Mouse (Mus musculus) heart, embryonic 13.5 days (tissue): ENCODE measurements around the gene Llgl2. TPM values are rescaled to one million over a fixed set of nuclear protein-coding genes. Genes with fewer than 3 reads are reported as not detected.

Experiments
- ATAC-seq: fragments of 200-750 bp; cut with Nextera tagmentation; 2 replicates; pipeline ENCODE4 v1.8.0; 2017; ENCODE audit warnings: moderate TSS enrichment; ENCODE audit not compliant: insufficient number of reproducible peaks, low FRiP score, low TSS enrichment; ENCODE audit errors: extremely low read depth
- H3K27ac ChIP-seq: fragments of 300-500 bp; sonication (generic); replicated peaks from 2 replicates; pipeline ENCODE4 v1.5.1; 2015; ENCODE audit warnings: moderate library complexity, mild to moderate bottlenecking, inconsistent platforms
- H3K27me3 ChIP-seq: fragments of 300-500 bp; sonication (generic); replicated peaks from 2 replicates; pipeline ENCODE4 v1.6.1; 2015; ENCODE audit warnings: mild to moderate bottlenecking, inconsistent platforms
- H3K36me3 ChIP-seq: fragments of 300-500 bp; sonication (generic); 2 replicates; pipeline ENCODE4 v1.6.1; 2015; ENCODE audit warnings: mild to moderate bottlenecking, inconsistent platforms
- H3K4me1 ChIP-seq: fragments of 300-500 bp; sonication (generic); 2 replicates; pipeline ENCODE4 v1.6.1; 2015; ENCODE audit warnings: inconsistent platforms
- H3K4me2 ChIP-seq: fragments of 300-500 bp; sonication (generic); 2 replicates; pipeline ENCODE4 v1.6.1; 2015; ENCODE audit warnings: inconsistent platforms, mild to moderate bottlenecking, moderate library complexity
- H3K4me3 ChIP-seq: fragments of 300-500 bp; sonication (generic); 2 replicates; pipeline ENCODE4 v1.5.1; 2015; ENCODE audit warnings: moderate library complexity, mild to moderate bottlenecking, inconsistent platforms
- H3K9ac ChIP-seq: fragments of 300-500 bp; sonication (generic); 2 replicates; pipeline ENCODE4 v1.6.1; 2015; ENCODE audit warnings: inconsistent platforms, mild to moderate bottlenecking, moderate library complexity
- H3K9me3 ChIP-seq: fragments of 300-500 bp; sonication (generic); 2 replicates; pipeline ENCODE4 v1.6.1; 2016; ENCODE audit warnings: inconsistent platforms
- WGBS: fragments of 180-500 bp; shearing (Covaris S2); methylation state at CpG from one replicate; pipeline ENCODE4 v1.1.7; 2015; ENCODE audit warnings: mixed read lengths; 5-methylcytosine and 5-hydroxymethylcytosine counted together
- polyA plus RNA-seq: library from polyadenylated mRNA; unstranded; fragments of >200 nt; fragmentation: Nextera tagmentation; extraction: Ambion mirVana; gene quantifications from 2 replicates; pipeline ENCODE4 v1.2.1, GENCODE M21; 2015

Llgl2 gene
- polyA plus RNA-seq, 1 experiment from 2014 or later = 18.9 TPM

- no peak for ATAC-seq
- Histone ChIP-seq H3K27me3 (no peaks in the 10 kb centered on the region), H3K27ac (no peak overlapping the region), H3K4me1 (no peaks in the 10 kb centered on the region), H3K4me3 (no peak overlapping the region), H3K9me3 (no peaks in the 10 kb centered on the region), H3K9ac (no peak overlapping the region), H3K4me2 (no peak overlapping the region), H3K36me3 (peaks cover 98% of the 10 kb centered on the region)
- 94% methylated on average over 16 of the region's 16 CpGs for WGBS
These were observed 31.9 kb upstream of the Llgl2 start for GRCm38 (mm10) chr11:115791919-115792318.

- ATAC-seq = no peak
- Histone ChIP-seq H3K4me2 (no peak overlapping the region), H3K4me3 (no peak overlapping the region), H3K36me3 (peaks cover 98% of the 10 kb centered on the region), H3K9me3 (no peaks in the 10 kb centered on the region), H3K27me3 (no peaks in the 10 kb centered on the region), H3K27ac (no peak overlapping the region), H3K4me1 (no peaks in the 10 kb centered on the region), H3K9ac (no peak overlapping the region)
- WGBS = 74% methylated on average over 14 of the region's 14 CpGs
These were observed 31.5 kb upstream of the Llgl2 start for GRCm38 (mm10) chr11:115792353-115792752.

GRCm38 (mm10) chr11:115796898-115797297, 27.0 kb upstream of the Llgl2 start:
- Histone ChIP-seq H3K4me3 (no peak overlapping the region), H3K36me3 (peaks cover 100% of the 10 kb centered on the region), H3K9ac (no peak overlapping the region), H3K27ac (peak overlapping the region; percentile 7; the same call in 1 of the 2 replicates), H3K27me3 (no peaks in the 10 kb centered on the region), H3K4me1 (no peaks in the 10 kb centered on the region), H3K9me3 (no peaks in the 10 kb centered on the region), H3K4me2 (no peak overlapping the region)
- 74% methylated on average over 15 of the region's 15 CpGs for WGBS
- no peak for ATAC-seq

- ATAC-seq = no peak
- Histone ChIP-seq H3K4me3 (no peak overlapping the region), H3K9ac (no peak overlapping the region), H3K9me3 (no peaks in the 10 kb centered on the region), H3K27ac (no peak overlapping the region), H3K27me3 (no peaks in the 10 kb centered on the region), H3K4me2 (no peak overlapping the region), H3K4me1 (no peaks in the 10 kb centered on the region), H3K36me3 (peaks cover 100% of the 10 kb centered on the region)
- WGBS = 74% methylated on average over 9 of the region's 9 CpGs
These were observed 26.2 kb upstream of the Llgl2 start for GRCm38 (mm10) chr11:115797665-115798064.

- WGBS = 87% methylated on average over 18 of the region's 18 CpGs
- no peak for ATAC-seq
- H3K36me3 ChIP-seq = peaks cover 98% of the 10 kb centered on the region
- H3K9ac ChIP-seq = no peak overlapping the region
- no peak overlapping the region for H3K4me2 ChIP-seq
- peaks cover 8% of the 10 kb centered on the region for H3K4me1 ChIP-seq
- H3K9me3 ChIP-seq = no peaks in the 10 kb centered on the region
- H3K27ac ChIP-seq = no peak overlapping the region
- H3K27me3 ChIP-seq = no peaks in the 10 kb centered on the region
- no peak overlapping the region for H3K4me3 ChIP-seq
These were observed 22.9 kb upstream of the Llgl2 start for GRCm38 (mm10) chr11:115800981-115801380.

GRCm38 (mm10) chr11:115803072-115803709, 20.7 kb upstream of the Llgl2 start:
- Histone ChIP-seq H3K9me3 (no peaks in the 10 kb centered on the region), H3K9ac (no peak overlapping the region), H3K27me3 (no peaks in the 10 kb centered on the region), H3K4me2 (no peak overlapping the region), H3K4me3 (no peak overlapping the region), H3K4me1 (peaks cover 30% of the 10 kb centered on the region), H3K27ac (no peak overlapping the region), H3K36me3 (peaks cover 98% of the 10 kb centered on the region)
- 85% methylated on average over 24 of the region's 24 CpGs for WGBS
- ATAC-seq = no peak

GRCm38 (mm10) chr11:115805005-115805404, 18.8 kb upstream of the Llgl2 start:
- Histone ChIP-seq H3K36me3 (peaks cover 85% of the 10 kb centered on the region), H3K27ac (no peak overlapping the region), H3K4me3 (no peak overlapping the region), H3K9me3 (no peaks in the 10 kb centered on the region), H3K4me2 (no peak overlapping the region), H3K27me3 (no peaks in the 10 kb centered on the region), H3K4me1 (peaks cover 48% of the 10 kb centered on the region), H3K9ac (no peak overlapping the region)
- WGBS = 86% methylated on average over 7 of the region's 7 CpGs
- ATAC-seq = no peak

GRCm38 (mm10) chr11:115806154-115806553, 17.7 kb upstream of the Llgl2 start:
- no peaks in the 10 kb centered on the region for H3K27me3 ChIP-seq
- no peak overlapping the region for H3K9ac ChIP-seq
- ATAC-seq = no peak
- no peak overlapping the region for H3K4me3 ChIP-seq
- H3K9me3 ChIP-seq = no peaks in the 10 kb centered on the region
- 89% methylated on average over 10 of the region's 10 CpGs for WGBS
- peaks cover 59% of the 10 kb centered on the region for H3K4me1 ChIP-seq
- H3K27ac ChIP-seq = no peak overlapping the region
- H3K4me2 ChIP-seq = no peak overlapping the region
- H3K36me3 ChIP-seq = peaks cover 82% of the 10 kb centered on the region

GRCm38 (mm10) chr11:115807306-115807705, 16.5 kb upstream of the Llgl2 start:
- Histone ChIP-seq H3K4me2 (no peak overlapping the region), H3K9ac (peak overlapping the region; percentile 97; the same call in 1 of the 2 replicates), H3K4me3 (no peak overlapping the region), H3K27me3 (no peaks in the 10 kb centered on the region), H3K4me1 (peaks cover 71% of the 10 kb centered on the region), H3K36me3 (peaks cover 80% of the 10 kb centered on the region), H3K27ac (peak overlapping the region; percentile 96; the same call in 1 of the 2 replicates), H3K9me3 (no peaks in the 10 kb centered on the region)
- WGBS = 89% methylated on average over 6 of the region's 6 CpGs
- no peak for ATAC-seq

- Histone ChIP-seq H3K36me3 (peaks cover 73% of the 10 kb centered on the region), H3K9me3 (no peaks in the 10 kb centered on the region), H3K4me3 (0 out of 2 replicates have a peak overlapping the region, but pooled peaks have one; percentile 93), H3K27me3 (no peaks in the 10 kb centered on the region), H3K4me2 (peak overlapping the region; percentile 92), H3K9ac (peak overlapping the region; percentile 97), H3K4me1 (peaks cover 77% of the 10 kb centered on the region), H3K27ac (peak overlapping the region; percentile 96)
- ATAC-seq = no peak
- WGBS = 78% methylated on average over 11 of the region's 11 CpGs
These were observed 15.9 kb upstream of the Llgl2 start for GRCm38 (mm10) chr11:115807971-115808370.

- peak overlapping the region; percentile 93 for H3K4me3 ChIP-seq
- H3K9ac ChIP-seq = peak overlapping the region; percentile 97
- peak overlapping the region; percentile 92 for H3K4me2 ChIP-seq
- H3K9me3 ChIP-seq = no peaks in the 10 kb centered on the region
- H3K36me3 ChIP-seq = peaks cover 65% of the 10 kb centered on the region
- peak overlapping the region; percentile 96 for H3K27ac ChIP-seq
- peaks cover 72% of the 10 kb centered on the region for H3K4me1 ChIP-seq
- no peak; the same call in 1 of the 2 replicates for ATAC-seq
- H3K27me3 ChIP-seq = no peaks in the 10 kb centered on the region
- 13% methylated on average over 10 of the region's 10 CpGs for WGBS
These were observed 15.0 kb upstream of the Llgl2 start for GRCm38 (mm10) chr11:115808696-115809310.
